Mouse (Mus musculus) midbrain, embryonic 12.5 days (tissue): ENCODE data around the gene Grm4. TPM values are rescaled to one million over a fixed set of nuclear protein-coding genes. Genes with fewer than 3 reads are reported as not detected.
"Not testable (repeated sequence)": the region's sequence is repeated elsewhere in the genome, so short reads cannot be mapped to it uniquely, and the experiment has no call there.

Experiments used
- ATAC-seq: fragments of 200-750 bp; cut with Nextera tagmentation; 2 replicates; pipeline ENCODE4 v1.8.0; 2017; ENCODE audit warnings: low read depth, moderate TSS enrichment, moderate library complexity; ENCODE audit not compliant: low FRiP score
- H3K27ac ChIP-seq: fragments of 300-500 bp; sonication (generic); replicated peaks from 2 replicates; pipeline ENCODE4 v1.5.1; 2016; ENCODE audit warnings: mild to moderate bottlenecking
- H3K27me3 ChIP-seq: fragments of 300-500 bp; sonication (generic); 2 replicates; pipeline ENCODE4 v1.6.1; 2016; ENCODE audit warnings: mild to moderate bottlenecking
- H3K36me3 ChIP-seq: fragments of 300-500 bp; sonication (generic); 2 replicates; pipeline ENCODE4 v1.6.1; 2016
- H3K4me1 ChIP-seq: fragments of 300-500 bp; sonication (generic); 2 replicates; pipeline ENCODE4 v1.6.1; 2016
- H3K4me2 ChIP-seq: fragments of 300-500 bp; sonication (generic); replicated peaks from 2 replicates; pipeline ENCODE4 v1.6.1; 2016; ENCODE audit warnings: mild to moderate bottlenecking, moderate library complexity
- H3K4me3 ChIP-seq: fragments of 300-500 bp; sonication (generic); 2 replicates; pipeline ENCODE4 v1.5.1; 2016; ENCODE audit warnings: mild to moderate bottlenecking
- H3K9ac ChIP-seq: fragments of 300-500 bp; sonication (generic); replicated peaks from 2 replicates; pipeline ENCODE4 v1.6.1; 2016; ENCODE audit warnings: mild to moderate bottlenecking, moderate library complexity
- H3K9me3 ChIP-seq: fragments of 300-500 bp; sonication (generic); 2 replicates; pipeline ENCODE4 v1.6.1; 2016; ENCODE audit warnings: mild to moderate bottlenecking
- WGBS: fragments of 180-500 bp; shearing (Covaris S2); methylation state at CpG from one replicate; pipeline ENCODE4 v1.1.7; 2016; 5-methylcytosine and 5-hydroxymethylcytosine counted together
- polyA plus RNA-seq: library from polyadenylated mRNA; unstranded; fragments of >200 nt; fragmentation: Nextera tagmentation; extraction: Ambion mirVana; gene quantifications from 2 replicates; pipeline ENCODE4 v1.2.1, GENCODE M21; 2016

The Grm4 gene
- polyA plus RNA-seq, 1 experiment from 2014 or later, result 4.2 TPM

- no peak overlapping the region for H3K4me3 ChIP-seq
- no peaks in the 10 kb centered on the region for H3K36me3 ChIP-seq
- H3K9me3 ChIP-seq, result no peaks in the 10 kb centered on the region
- no peak overlapping the region for H3K9ac ChIP-seq
- H3K4me2 ChIP-seq, result no peak overlapping the region
- peaks cover 29% of the 10 kb centered on the region for H3K4me1 ChIP-seq
- peak; percentile 43; the same call in 1 of the 2 replicates for ATAC-seq
- peak overlapping the region; percentile 44 for H3K27ac ChIP-seq
- WGBS, result 90% methylated on average over 4 of the region's 4 CpGs
- no peaks in the 10 kb centered on the region for H3K27me3 ChIP-seq
Observed at GRCm38 (mm10) chr17:27393432-27393831, 127.8 kb downstream of the Grm4 start.

- peak; percentile 66 for ATAC-seq
Observed at GRCm38 (mm10) chr17:27392918-27393317, 128.3 kb downstream of the Grm4 start.

GRCm38 (mm10) chr17:27390019-27390418 lies 131.2 kb downstream of the Grm4 start:
- peaks cover 38% of the 10 kb centered on the region for H3K4me1 ChIP-seq
- no peak overlapping the region for H3K27ac ChIP-seq
- H3K4me2 ChIP-seq, result no peak overlapping the region
- H3K27me3 ChIP-seq, result peaks cover 7% of the 10 kb centered on the region; the same call in 1 of the 2 replicates
- no peak for ATAC-seq
- no peaks in the 10 kb centered on the region for H3K36me3 ChIP-seq
- H3K4me3 ChIP-seq, result no peak overlapping the region
- H3K9ac ChIP-seq, result no peak overlapping the region
- 90% methylated on average over 8 of the region's 8 CpGs for WGBS
- no peaks in the 10 kb centered on the region for H3K9me3 ChIP-seq

More at GRCm38 (mm10) chr17:27392918-27393317, 128.3 kb downstream of the Grm4 start:
- 36% methylated on average over 8 of the region's 8 CpGs for WGBS
- Histone ChIP-seq H3K27ac (peak overlapping the region; percentile 44), H3K9ac (no peak overlapping the region), H3K4me1 (peaks cover 29% of the 10 kb centered on the region), H3K36me3 (no peaks in the 10 kb centered on the region), H3K27me3 (no peaks in the 10 kb centered on the region), H3K4me3 (no peak overlapping the region), H3K9me3 (no peaks in the 10 kb centered on the region), H3K4me2 (no peak overlapping the region)

GRCm38 (mm10) chr17:27389221-27390000 lies 131.8 kb downstream of the Grm4 start:
- WGBS, result 65% methylated on average over 13 of the region's 13 CpGs
- H3K9me3 ChIP-seq, result no peaks in the 10 kb centered on the region
- no peak overlapping the region for H3K27ac ChIP-seq
- no peak overlapping the region for H3K4me3 ChIP-seq
- no peak overlapping the region for H3K9ac ChIP-seq
- peaks cover 7% of the 10 kb centered on the region; the same call in 1 of the 2 replicates for H3K27me3 ChIP-seq
- no peak overlapping the region for H3K4me2 ChIP-seq
- ATAC-seq, result no peak
- H3K4me1 ChIP-seq, result peaks cover 38% of the 10 kb centered on the region
- H3K36me3 ChIP-seq, result no peaks in the 10 kb centered on the region

GRCm38 (mm10) chr17:27386438-27386837 lies 134.8 kb downstream of the Grm4 start:
- Histone ChIP-seq H3K9me3 (no peaks in the 10 kb centered on the region), H3K27me3 (peaks cover 7% of the 10 kb centered on the region; the same call in 1 of the 2 replicates), H3K27ac (no peak overlapping the region), H3K4me1 (peaks cover 22% of the 10 kb centered on the region), H3K36me3 (no peaks in the 10 kb centered on the region), H3K9ac (no peak overlapping the region), H3K4me3 (no peak overlapping the region), H3K4me2 (no peak overlapping the region)
- no peak for ATAC-seq
- WGBS, result 66% methylated on average over 1 of the region's 1 CpGs

- H3K27me3 ChIP-seq, result peaks cover 7% of the 10 kb centered on the region; the same call in 1 of the 2 replicates
- no peak overlapping the region for H3K27ac ChIP-seq
- no peaks in the 10 kb centered on the region for H3K36me3 ChIP-seq
- WGBS, result 44% methylated on average over 17 of the region's 17 CpGs
- H3K4me1 ChIP-seq, result peaks cover 22% of the 10 kb centered on the region
- no peak for ATAC-seq
- H3K4me3 ChIP-seq, result no peak overlapping the region
- H3K4me2 ChIP-seq, result no peak overlapping the region
- no peak overlapping the region for H3K9ac ChIP-seq
- H3K9me3 ChIP-seq, result no peaks in the 10 kb centered on the region
Observed at GRCm38 (mm10) chr17:27385513-27386261, 135.5 kb downstream of the Grm4 start.

- no peak overlapping the region for H3K4me3 ChIP-seq
- no peaks in the 10 kb centered on the region for H3K36me3 ChIP-seq
- H3K9ac ChIP-seq, result no peak overlapping the region
- 93% methylated on average over 11 of the region's 11 CpGs for WGBS
- peaks cover 7% of the 10 kb centered on the region; the same call in 1 of the 2 replicates for H3K27me3 ChIP-seq
- no peak overlapping the region for H3K27ac ChIP-seq
- peaks cover 9% of the 10 kb centered on the region for H3K4me1 ChIP-seq
- ATAC-seq, result no peak
- no peak overlapping the region for H3K4me2 ChIP-seq
- 0 out of 2 replicates have a peak, but pooled peaks cover under 1% of the 10 kb centered on the region for H3K9me3 ChIP-seq
Observed at GRCm38 (mm10) chr17:27382916-27383315, 138.3 kb downstream of the Grm4 start.

GRCm38 (mm10) chr17:27380911-27381459 lies 140.2 kb downstream of the Grm4 start:
- not testable (repeated sequence) for H3K4me2 ChIP-seq, H3K9ac ChIP-seq, H3K4me3 ChIP-seq, H3K27me3 ChIP-seq, ATAC-seq, H3K36me3 ChIP-seq, H3K27ac ChIP-seq, H3K4me1 ChIP-seq
- peaks cover 11% of the 10 kb centered on the region; the same call in 1 of the 2 replicates for H3K9me3 ChIP-seq
- WGBS, result 69% methylated on average over 9 of the region's 9 CpGs

- H3K27ac ChIP-seq, result no peak overlapping the region
- H3K9ac ChIP-seq, result no peak overlapping the region
- WGBS, result 44% methylated on average over 3 of the region's 3 CpGs
- H3K4me2 ChIP-seq, result no peak overlapping the region
- no peak overlapping the region for H3K4me3 ChIP-seq
- H3K27me3 ChIP-seq, result no peaks in the 10 kb centered on the region
- no peak for ATAC-seq
- H3K4me1 ChIP-seq, result no peaks in the 10 kb centered on the region; the same call in 1 of the 2 replicates
- H3K36me3 ChIP-seq, result no peaks in the 10 kb centered on the region
- peaks cover 11% of the 10 kb centered on the region; the same call in 1 of the 2 replicates for H3K9me3 ChIP-seq
Observed at GRCm38 (mm10) chr17:27378977-27379376, 142.2 kb downstream of the Grm4 start.

- no peaks in the 10 kb centered on the region; the same call in 1 of the 2 replicates for H3K4me1 ChIP-seq
- 100% methylated on average over 1 of the region's 1 CpGs for WGBS
- no peak for ATAC-seq
Observed at GRCm38 (mm10) chr17:27377151-27377550, 144.1 kb downstream of the Grm4 start.

GRCm38 (mm10) chr17:27375551-27375950 lies 145.7 kb downstream of the Grm4 start:
- ATAC-seq, result no peak
- Histone ChIP-seq H3K36me3 (no peaks in the 10 kb centered on the region), H3K9ac (no peak overlapping the region), H3K9me3 (peaks cover 11% of the 10 kb centered on the region; the same call in 1 of the 2 replicates), H3K4me3 (no peak overlapping the region), H3K4me2 (no peak overlapping the region), H3K27ac (no peak overlapping the region), H3K27me3 (no peaks in the 10 kb centered on the region), H3K4me1 (no peaks in the 10 kb centered on the region; the same call in 1 of the 2 replicates)
- 85% methylated on average over 5 of the region's 5 CpGs for WGBS

More at GRCm38 (mm10) chr17:27377151-27377550, 144.1 kb downstream of the Grm4 start:
- H3K27me3 ChIP-seq, result no peaks in the 10 kb centered on the region
- no peak overlapping the region for H3K4me2 ChIP-seq
- H3K9ac ChIP-seq, result no peak overlapping the region
- no peak overlapping the region for H3K4me3 ChIP-seq
- no peaks in the 10 kb centered on the region for H3K36me3 ChIP-seq
- peaks cover 11% of the 10 kb centered on the region; the same call in 1 of the 2 replicates for H3K9me3 ChIP-seq
- no peak overlapping the region for H3K27ac ChIP-seq
